21 mouse cellular contexts compared by ENCODE assay signal in the genomic region with DNA sequence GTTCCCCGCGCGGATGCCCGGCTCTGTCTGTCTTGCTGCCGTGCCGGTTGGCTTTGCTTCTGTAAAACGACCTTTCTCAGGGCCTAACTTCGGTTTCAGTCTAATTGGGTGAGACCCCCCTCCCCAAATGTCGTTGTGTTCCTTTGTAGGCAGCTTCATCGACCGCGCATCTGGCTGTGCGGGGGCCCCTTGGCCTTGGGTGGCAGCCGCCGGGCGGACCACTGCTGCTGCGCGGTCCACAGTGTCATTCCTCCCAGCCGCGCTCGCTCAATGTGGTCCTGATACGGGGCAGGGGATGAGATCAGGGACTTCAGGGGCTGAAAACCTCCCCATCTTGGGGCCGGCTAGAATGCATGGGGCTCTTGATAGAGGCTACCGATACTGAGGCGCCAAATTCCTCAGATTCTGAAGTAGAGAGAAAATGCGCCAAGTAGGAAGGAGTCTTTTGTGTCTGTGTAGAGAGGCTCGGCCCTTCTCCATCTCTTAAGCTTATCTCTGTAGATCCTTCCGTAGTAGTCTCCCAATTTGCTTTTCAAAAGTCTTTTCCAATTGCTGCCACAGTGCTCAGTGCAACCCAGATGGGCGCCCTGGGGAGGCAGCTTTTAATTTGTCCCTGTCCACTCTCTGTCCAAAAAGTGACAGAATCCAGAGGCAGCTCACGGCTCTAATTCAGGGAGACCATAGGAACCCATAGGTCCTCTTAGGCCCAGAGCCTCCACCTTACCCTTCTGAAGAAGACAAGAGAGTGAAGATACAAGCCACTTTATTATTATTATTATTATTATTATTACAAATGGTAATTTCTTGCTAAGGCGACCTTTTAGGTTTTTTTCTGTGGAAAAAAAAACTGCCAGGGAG. TPM values are rescaled to one million over a fixed set of nuclear protein-coding genes. Genes with fewer than 3 reads are reported as not detected.
A peak's percentile ranks its signal among the peaks of the same experiment; 100 is the strongest.
DNase-seq lines count a peak whose midpoint lies in the region; ATAC-seq lines count a peak whose summit lies in the region.
"Had no signal": no experiment of that assay in that cellular context is flagged by ENCODE, and none has a peak within 500 bp of the region (broad histone marks: within the 10 kb centered on the region; RNA-seq: fewer than 3 reads in every experiment).

No protein-coding gene starts in this region.

- H3K36me3 ChIP-seq in kidney, embryonic 15.5 days, result no peaks in the 10 kb centered on the region
- H3K36me3 ChIP-seq in intestine, embryonic 16.5 days (ENCODE audit: control insufficient read depth, insufficient read depth, low read length), result no peaks in the 10 kb centered on the region
- H3K36me3 ChIP-seq: liver, embryonic 13.5 days; midbrain, embryonic 12.5 days had no signal

- peak; percentile 35 for DNase-seq in embryo, embryonic 10 days (ENCODE audit: low spot score)
- DNase-seq in embryo, embryonic 10.5 days (ENCODE audit: low spot score), result no peak
- no peak for DNase-seq in kidney, adult 11 months
- DNase-seq in neural tube, embryonic 10.5 days (ENCODE audit: extremely low spot score, low spot score), result peak; percentile 71
- DNase-seq in left cerebral cortex, postnatal 25 days (ENCODE audit: low spot score in 2 of 2), result no peak
- no peak for DNase-seq in cerebellum, adult 18-20 months
- DNase-seq: adrenal gland, postnatal 10 days; cerebellum, adult 9-11 months; heart, adult 2 months; heart, postnatal 4 days; layer of hippocampus, postnatal 36 days; liver, embryonic 13.5 days; lung, postnatal 14 days; spleen, adult 18-20 months had no signal

- H3K4me2 ChIP-seq in kidney, embryonic 15.5 days, result peak overlapping the region; percentile 80
- H3K4me2 ChIP-seq in intestine, embryonic 16.5 days (ENCODE audit: low read depth, low read length), result 0 out of 2 replicates have a peak overlapping the region, but pooled peaks have one; percentile 5
- H3K4me2 ChIP-seq: liver, embryonic 13.5 days; midbrain, embryonic 12.5 days had no signal

- intact Hi-C loops in left cerebral cortex, postnatal 25 days (cut with DNase I), result no loop called here

- H3K27me3 ChIP-seq in kidney, embryonic 15.5 days, result peaks cover 26% of the 10 kb centered on the region
- H3K27me3 ChIP-seq in intestine, embryonic 16.5 days (replicated peaks; ENCODE audit: control insufficient read depth, insufficient read depth, low read length), result peaks cover 81% of the 10 kb centered on the region

- peaks cover 31% of the 10 kb centered on the region for H3K4me1 ChIP-seq in kidney, embryonic 15.5 days
- peaks cover under 1% of the 10 kb centered on the region; the same call in 1 of the 2 replicates for H3K4me1 ChIP-seq in intestine, embryonic 16.5 days (ENCODE audit: control insufficient read depth, insufficient read depth, low read length)
- H3K4me1 ChIP-seq: liver, embryonic 13.5 days had no signal

- no peaks in the 10 kb centered on the region for H3K9me3 ChIP-seq in kidney, embryonic 15.5 days (replicated peaks)
- no peaks in the 10 kb centered on the region for H3K9me3 ChIP-seq in intestine, embryonic 16.5 days (ENCODE audit: control insufficient read depth, low read length)
- H3K9me3 ChIP-seq: liver, embryonic 13.5 days; midbrain, embryonic 12.5 days had no signal

- 2% methylated on average over 31 of the region's 31 CpGs for WGBS in kidney, embryonic 15.5 days
- 4% methylated on average over 31 of the region's 31 CpGs for WGBS in intestine, embryonic 16.5 days

- H3K9ac ChIP-seq in kidney, embryonic 15.5 days, result peak overlapping the region; percentile 73
- H3K9ac ChIP-seq in intestine, embryonic 16.5 days (ENCODE audit: low read depth, low read length), result 0 out of 2 replicates have a peak overlapping the region, but pooled peaks have one; percentile 30
- H3K9ac ChIP-seq: liver, embryonic 13.5 days; midbrain, embryonic 12.5 days had no signal

- no peak for ATAC-seq in kidney, embryonic 15.5 days (replicated peaks; ENCODE audit: low FRiP score)
- no peak for ATAC-seq in intestine, embryonic 16.5 days

- peak overlapping the region; percentile 55 for H3K4me3 ChIP-seq in kidney, embryonic 15.5 days (replicated peaks)
- H3K4me3 ChIP-seq in intestine, embryonic 16.5 days (ENCODE audit: low read length), result peak overlapping the region; percentile 26; the same call in 1 of the 2 replicates
- H3K4me3 ChIP-seq: heart, adult 2 months; liver, embryonic 13.5 days; midbrain, embryonic 12.5 days; myocyte had no signal

- H3K27ac ChIP-seq in kidney, embryonic 15.5 days, result peak overlapping the region; percentile 86
- no peak overlapping the region for H3K27ac ChIP-seq in intestine, embryonic 16.5 days (ENCODE audit: low read length)
- H3K27ac ChIP-seq: heart, adult 2 months; liver, embryonic 13.5 days; midbrain, embryonic 12.5 days; stomach, postnatal 0 days had no signal

RNA-seq across cellular contexts. Expression of a gene that starts 3.8 kb away (rescaled TPM):
- polyA plus RNA-seq in kidney, embryonic 15.5 days (2015; fragmentation: Nextera tagmentation; extraction: Ambion mirVana), result 33.6 and 36.6 TPM in 2 replicates
- 3.7 and 4.4 TPM in 2 replicates for polyA plus RNA-seq in intestine, embryonic 16.5 days (2015; fragmentation: Nextera tagmentation; extraction: Ambion mirVana)
- total RNA-seq in left cerebral cortex, postnatal 25 days (2021), result not detected
- total RNA-seq: heart, adult 2 months; heart, postnatal 4 days; layer of hippocampus, postnatal 36 days had no signal
- polyA plus RNA-seq: embryonic facial prominence, embryonic 11.5 days; heart, adult 2 months; large intestine, adult 2 months; liver, embryonic 13.5 days; midbrain, embryonic 12.5 days; myocyte; stomach, postnatal 0 days had no signal

RNA-seq across cellular contexts. Expression of a gene that starts 8.6 kb away (rescaled TPM):
- polyA plus RNA-seq in kidney, embryonic 15.5 days (2015; fragmentation: Nextera tagmentation; extraction: Ambion mirVana), result 25.1 and 26.3 TPM in 2 replicates
- 0.69 and 1.1 TPM in 2 replicates for polyA plus RNA-seq in intestine, embryonic 16.5 days (2015; fragmentation: Nextera tagmentation; extraction: Ambion mirVana)
- total RNA-seq in left cerebral cortex, postnatal 25 days (2021), result not detected
- total RNA-seq: adrenal gland, postnatal 10 days; heart, adult 2 months; heart, postnatal 4 days; layer of hippocampus, postnatal 36 days had no signal
- polyA plus RNA-seq: embryonic facial prominence, embryonic 11.5 days; heart, adult 2 months; large intestine, adult 2 months; liver, embryonic 13.5 days; midbrain, embryonic 12.5 days; myocyte; stomach, postnatal 0 days had no signal

RNA-seq across cellular contexts. Expression of a gene that starts 9.6 kb away (rescaled TPM):
- polyA plus RNA-seq in kidney, embryonic 15.5 days (2015; fragmentation: Nextera tagmentation; extraction: Ambion mirVana), result 38.1 and 40.7 TPM in 2 replicates
- 1.8 and 2.5 TPM in 2 replicates for polyA plus RNA-seq in intestine, embryonic 16.5 days (2015; fragmentation: Nextera tagmentation; extraction: Ambion mirVana)
- total RNA-seq in left cerebral cortex, postnatal 25 days (2021), result not detected
- total RNA-seq: layer of hippocampus, postnatal 36 days had no signal
- polyA plus RNA-seq: liver, embryonic 13.5 days; midbrain, embryonic 12.5 days; myocyte had no signal

RNA-seq across cellular contexts. Expression of a gene that starts 13.1 kb away (rescaled TPM):
- polyA plus RNA-seq in kidney, embryonic 15.5 days (2015; fragmentation: Nextera tagmentation; extraction: Ambion mirVana), result 5.4 and 6.4 TPM in 2 replicates
- 0.32 and 0.60 TPM in 2 replicates for polyA plus RNA-seq in intestine, embryonic 16.5 days (2015; fragmentation: Nextera tagmentation; extraction: Ambion mirVana)
- total RNA-seq in left cerebral cortex, postnatal 25 days (2021), result not detected
- total RNA-seq: adrenal gland, postnatal 10 days; heart, adult 2 months; heart, postnatal 4 days; layer of hippocampus, postnatal 36 days had no signal
- polyA plus RNA-seq: embryonic facial prominence, embryonic 11.5 days; heart, adult 2 months; large intestine, adult 2 months; liver, embryonic 13.5 days; midbrain, embryonic 12.5 days; myocyte; stomach, postnatal 0 days had no signal

RNA-seq across cellular contexts. Expression of a gene that starts 16.5 kb away (rescaled TPM):
- 36.4 and 40.8 TPM in 2 replicates for polyA plus RNA-seq in kidney, embryonic 15.5 days (2015; fragmentation: Nextera tagmentation; extraction: Ambion mirVana)
- 3.1 TPM in 2 replicates for polyA plus RNA-seq in intestine, embryonic 16.5 days (2015; fragmentation: Nextera tagmentation; extraction: Ambion mirVana)
- under 1 TPM in 1 of 2 experiments, not detected in 1; 0.14 TPM for total RNA-seq in left cerebral cortex, postnatal 25 days (2021)
- total RNA-seq: layer of hippocampus, postnatal 36 days had no signal
- polyA plus RNA-seq: myocyte had no signal

Comparison
In these comparisons a context has a peak if more than half of its experiments do, and no peak if none do; other contexts are left out.
1. DNase-seq: peak in embryo, embryonic 10 days (single experiment) and neural tube, embryonic 10.5 days (single experiment); none in embryo, embryonic 10.5 days (single experiment), kidney, adult 11 months (single experiment), left cerebral cortex, postnatal 25 days (0 of 2) and cerebellum, adult 18-20 months (0 of 2).
2. RNA of a gene that starts 8.6 kb away (polyA plus RNA-seq): 25.1 to 26.3 TPM in kidney, embryonic 15.5 days; 0.69 to 1.1 TPM in intestine, embryonic 16.5 days; every median in the first group is over 10 times any median in the second.
3. RNA of a gene that starts 9.6 kb away (polyA plus RNA-seq): 38.1 to 40.7 TPM in kidney, embryonic 15.5 days; 1.8 to 2.5 TPM in intestine, embryonic 16.5 days; every median in the first group is over 10 times any median in the second.